Mouse (Mus musculus): ENCODE measurements around the gene Lbhd2.

DNA sequence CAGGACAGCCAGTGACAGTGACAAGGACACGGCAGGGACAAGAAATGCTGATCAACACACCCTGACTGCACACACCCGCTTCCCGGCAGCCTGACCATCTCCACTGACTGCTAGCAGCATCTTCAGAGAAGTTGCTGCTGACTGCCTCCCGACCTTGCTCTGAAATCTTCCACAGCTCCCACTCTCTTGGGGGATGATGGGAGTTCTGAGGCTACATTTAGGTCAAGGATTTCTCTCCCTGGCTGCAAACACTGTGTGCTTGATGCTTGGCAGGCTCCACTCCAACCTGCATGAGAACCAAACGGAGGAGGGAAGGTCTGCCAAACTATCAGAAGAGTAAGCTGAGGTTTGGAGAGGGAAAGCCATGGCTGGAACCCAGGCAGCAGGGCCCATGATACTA, 9.6 kb upstream of the Lbhd2 start:
- TF ChIP-seq CTCF (IDR thresholded peaks at IDR 0.05; ENCODE audit: low read depth, low read length) (no peak), TAL1 (conservative IDR thresholded peaks at IDR 0.05; ENCODE audit: low read depth, low read length) (no peak), GATA2 (IDR thresholded peaks at IDR 0.05; ENCODE audit: borderline replicate concordance, low read depth, low read length) (no peak)
